Mouse (Mus musculus) bone marrow, adult 2 months (tissue): ENCODE data around the gene Pakap. TPM values are rescaled to one million over a fixed set of nuclear protein-coding genes. Genes with fewer than 3 reads are reported as not detected.

Experiments
- H3K27ac ChIP-seq: fragments of 200-500 bp; 2 replicates; pipeline ENCODE4 v1.5.1; 2012; ENCODE audit warnings: low read depth, mild to moderate bottlenecking, control low read depth, inconsistent platforms, low read length; ENCODE audit not compliant: control insufficient read depth, poor library complexity, insufficient read depth
- H3K4me1 ChIP-seq: fragments of 200-500 bp; 2 replicates; pipeline ENCODE4 v1.6.1; 2011; ENCODE audit warnings: low read length; ENCODE audit not compliant: control insufficient read depth, insufficient read depth
- H3K4me3 ChIP-seq: fragments of 200-500 bp; replicated peaks from 2 replicates; pipeline ENCODE3; 2011; ENCODE audit warnings: mild to moderate bottlenecking, low read depth, low read length, control low read depth; ENCODE audit not compliant: control insufficient read depth
- CTCF ChIP-seq: fragments of 200-500 bp; IDR thresholded peaks from 2 replicates; pipeline ENCODE4 v1.5.1; 2011; ENCODE audit warnings: low read length, control low read depth; ENCODE audit not compliant: control insufficient read depth, insufficient read depth
- POLR2A ChIP-seq: fragments of 200-500 bp; IDR thresholded peaks from 2 replicates; pipeline ENCODE4 v1.6.1; 2011; ENCODE audit warnings: low read depth, mild to moderate bottlenecking, control low read depth, low read length, borderline replicate concordance; ENCODE audit not compliant: control insufficient read depth
- WGBS: fragments of 180-500 bp; shearing (Covaris S2); methylation state at CpG from one replicate; pipeline ENCODE4 v1.1.7; 2018; 5-methylcytosine and 5-hydroxymethylcytosine counted together
- polyA plus RNA-seq: library from polyadenylated mRNA; stranded (reverse); fragments of >200 nt; gene quantifications from 2 replicates; pipeline ENCODE4 v1.2.4, GENCODE M21; 2011; ENCODE audit warnings: low replicate concordance; ENCODE audit not compliant: missing spikeins, insufficient read depth, insufficient read length

Pakap gene
- polyA plus RNA-seq, 1 experiment, result 1.9 TPM

DNA sequence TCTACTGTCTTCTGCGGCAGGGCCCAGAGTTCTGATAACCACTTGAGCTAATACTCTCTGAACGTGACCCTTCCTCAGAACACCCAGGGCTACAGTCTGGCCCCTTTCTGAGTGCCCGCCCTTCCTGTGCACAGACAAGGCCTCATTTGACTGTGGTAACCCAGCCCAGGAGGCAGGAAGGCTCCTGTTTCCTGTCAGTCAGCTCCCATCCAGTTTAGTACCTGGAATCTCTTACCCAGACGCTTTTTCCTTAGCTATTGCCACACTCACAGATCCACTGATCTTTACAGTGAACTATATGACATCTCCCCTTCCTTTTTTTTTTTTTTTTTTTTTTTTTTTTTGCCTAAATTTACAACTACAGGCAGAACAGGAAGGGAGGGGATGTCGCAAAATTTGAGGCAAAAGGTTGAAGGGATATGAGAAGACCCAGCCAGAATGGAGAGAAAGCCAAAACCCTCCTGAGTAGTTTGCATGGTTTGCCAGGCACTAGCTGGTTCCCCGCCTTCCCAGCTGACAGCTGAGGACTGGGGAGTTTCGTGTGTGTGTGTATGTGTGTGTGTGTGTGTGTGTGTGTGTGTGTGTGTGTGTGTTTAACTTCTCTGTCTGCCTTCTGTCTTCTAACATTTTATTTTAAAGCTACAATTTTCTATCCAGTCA lies 245.1 kb downstream of the Pakap start:
- WGBS, result 12% methylated on average over 7 of the region's 7 CpGs
- TF ChIP-seq CTCF (no peak), POLR2A (no peak)
- Histone ChIP-seq H3K4me1 (peaks cover 4% of the 10 kb centered on the region; the same call in 1 of the 2 replicates), H3K27ac (peak overlapping the region; percentile 5; the same call in 1 of the 2 replicates), H3K4me3 (no peak overlapping the region)

DNA sequence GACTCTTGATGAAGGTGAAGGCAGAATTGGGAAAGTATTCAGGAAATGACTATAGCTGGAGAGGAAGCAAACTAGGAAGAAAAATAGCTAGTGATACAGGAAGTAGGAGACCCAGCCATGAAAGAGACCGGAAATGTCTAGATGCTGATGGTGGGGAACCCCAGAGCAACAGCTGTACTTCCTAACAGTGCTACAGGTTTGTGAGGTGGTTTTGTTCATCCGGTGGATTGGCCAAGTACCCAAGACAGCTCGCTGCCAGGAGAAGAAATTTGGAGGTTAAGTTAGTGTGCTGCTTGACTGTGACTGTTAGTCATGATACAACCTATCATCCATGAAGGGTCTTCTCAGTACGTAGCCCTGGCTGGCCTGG lies 245.6 kb downstream of the Pakap start:
- peaks cover 4% of the 10 kb centered on the region; the same call in 1 of the 2 replicates for H3K4me1 ChIP-seq
- TF ChIP-seq POLR2A, result no peak
- no peak overlapping the region; the same call in 1 of the 2 replicates for H3K27ac ChIP-seq
- H3K4me3 ChIP-seq, result no peak overlapping the region
- WGBS, result 17% methylated on average over 4 of the region's 4 CpGs

DNA sequence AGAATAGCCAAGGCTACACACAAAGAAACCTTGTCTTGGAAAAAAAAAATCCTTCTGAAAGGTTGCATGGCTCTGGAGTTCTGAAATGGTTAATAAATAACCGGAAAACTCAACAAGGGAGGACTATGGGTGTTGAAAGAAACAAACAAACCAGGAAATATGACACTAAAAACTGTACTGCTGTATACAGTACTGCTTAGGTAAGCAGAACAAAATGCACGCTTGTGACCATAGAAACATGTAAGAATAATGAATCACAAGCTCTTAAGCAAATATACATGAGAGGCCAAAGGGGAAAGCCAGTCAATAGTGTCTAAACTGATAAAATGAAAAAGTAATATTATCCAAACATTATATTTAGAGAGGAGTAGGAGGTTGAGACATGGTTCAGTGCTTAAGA lies 247.4 kb downstream of the Pakap start:
- 86% methylated on average over 2 of the region's 2 CpGs for WGBS
- Histone ChIP-seq H3K4me3 (no peak overlapping the region), H3K4me1 (peaks cover 4% of the 10 kb centered on the region; the same call in 1 of the 2 replicates), H3K27ac (no peak overlapping the region)
- TF ChIP-seq CTCF, result no peak
- TF ChIP-seq POLR2A, result no peak

DNA sequence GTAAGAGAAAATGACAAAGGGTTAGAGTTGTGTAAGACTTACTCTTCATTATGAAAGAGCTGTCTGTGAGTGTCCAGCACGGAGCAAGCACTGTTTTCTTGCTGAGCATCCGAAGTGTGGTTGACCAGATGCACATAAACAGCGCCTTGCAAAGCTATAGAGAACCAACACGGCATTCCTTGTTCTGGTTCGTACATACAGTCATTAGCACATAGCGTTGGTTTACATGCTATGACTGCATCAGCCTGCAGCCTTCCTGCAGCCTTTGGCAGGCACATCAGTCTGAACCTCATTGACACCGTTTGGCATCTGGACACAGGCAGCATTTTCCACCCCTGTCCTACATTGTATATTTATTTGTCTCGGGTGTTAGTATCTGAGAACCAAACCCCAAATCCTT lies 248.2 kb downstream of the Pakap start:
- Histone ChIP-seq H3K27ac (no peak overlapping the region), H3K4me3 (no peak overlapping the region), H3K4me1 (peaks cover 4% of the 10 kb centered on the region; the same call in 1 of the 2 replicates)
- WGBS, result 70% methylated on average over 8 of the region's 8 CpGs
- TF ChIP-seq CTCF, result no peak
- TF ChIP-seq POLR2A, result no peak

DNA sequence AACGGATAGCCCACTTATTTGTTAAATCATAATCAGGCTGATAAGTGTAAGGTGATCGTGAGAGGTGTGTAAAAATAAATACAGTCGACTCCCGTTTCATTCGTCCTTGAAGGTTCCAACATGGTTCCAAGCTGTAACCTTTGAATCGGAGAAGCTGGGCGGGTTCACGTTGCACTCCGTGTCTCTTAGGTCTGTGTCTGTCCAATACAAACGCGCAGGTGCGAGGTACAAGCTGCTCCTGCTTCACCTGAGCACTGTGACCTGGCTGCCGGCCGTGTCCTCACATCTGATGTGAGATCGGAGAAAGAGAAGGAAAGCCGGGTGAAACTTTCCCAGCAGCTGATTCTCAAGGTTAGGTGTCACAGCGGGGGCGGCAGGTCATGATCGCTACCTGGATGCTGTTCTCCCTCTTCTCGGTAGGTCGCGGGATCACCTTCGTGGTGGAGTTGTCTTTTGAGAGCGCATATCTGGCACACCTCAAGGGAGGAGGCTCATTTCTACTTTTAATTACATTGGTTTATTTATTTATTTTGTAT lies 252.9 kb downstream of the Pakap start:
- Histone ChIP-seq H3K27ac (no peak overlapping the region), H3K4me1 (no peaks in the 10 kb centered on the region; the same call in 1 of the 2 replicates), H3K4me3 (no peak overlapping the region)
- no peak for TF ChIP-seq POLR2A
- WGBS, result 91% methylated on average over 24 of the region's 24 CpGs

DNA sequence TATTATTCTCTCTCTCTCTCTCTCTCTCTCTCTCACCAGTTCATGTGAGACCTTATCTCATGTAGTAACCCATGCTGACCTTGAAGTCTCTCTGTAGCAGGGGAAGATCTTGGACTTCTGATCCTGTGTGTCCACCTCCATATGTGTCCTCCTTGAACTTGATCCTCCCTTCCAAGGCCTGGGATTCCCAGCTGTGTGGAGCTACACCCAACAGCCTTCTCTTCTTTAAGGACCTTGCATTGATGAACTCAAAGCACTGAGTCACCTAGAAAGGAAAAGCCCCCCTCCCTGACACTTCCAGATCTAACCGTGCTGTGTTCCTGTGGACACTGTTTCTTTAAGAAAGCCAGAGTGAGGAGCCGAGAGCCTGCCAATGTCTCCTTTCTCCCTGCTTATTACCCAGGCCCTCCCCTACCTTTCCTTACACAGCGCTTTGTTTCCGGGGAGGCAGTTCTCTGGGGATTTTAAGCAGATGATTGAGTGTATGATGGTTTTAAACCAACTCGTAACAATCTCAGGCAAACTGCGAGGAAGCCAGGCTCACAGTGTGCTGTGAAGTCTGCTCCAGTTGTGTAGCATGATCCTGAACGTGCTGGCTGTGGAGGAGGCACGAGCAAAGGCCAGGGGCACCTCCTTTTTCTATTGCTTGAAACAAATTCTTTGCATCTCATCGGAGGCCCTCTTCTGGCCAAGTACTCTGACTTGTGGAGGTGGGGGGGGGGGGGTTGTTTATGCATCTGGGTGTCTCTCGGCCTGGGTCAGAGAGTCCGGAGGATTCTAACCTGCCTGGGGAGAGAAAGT lies 253.8 kb downstream of the Pakap start:
- Histone ChIP-seq H3K27ac (no peak overlapping the region), H3K4me3 (no peak overlapping the region), H3K4me1 (no peaks in the 10 kb centered on the region; the same call in 1 of the 2 replicates)
- WGBS, result 25% methylated on average over 11 of the region's 11 CpGs
- TF ChIP-seq POLR2A, result no peak
- TF ChIP-seq CTCF, result no peak

DNA sequence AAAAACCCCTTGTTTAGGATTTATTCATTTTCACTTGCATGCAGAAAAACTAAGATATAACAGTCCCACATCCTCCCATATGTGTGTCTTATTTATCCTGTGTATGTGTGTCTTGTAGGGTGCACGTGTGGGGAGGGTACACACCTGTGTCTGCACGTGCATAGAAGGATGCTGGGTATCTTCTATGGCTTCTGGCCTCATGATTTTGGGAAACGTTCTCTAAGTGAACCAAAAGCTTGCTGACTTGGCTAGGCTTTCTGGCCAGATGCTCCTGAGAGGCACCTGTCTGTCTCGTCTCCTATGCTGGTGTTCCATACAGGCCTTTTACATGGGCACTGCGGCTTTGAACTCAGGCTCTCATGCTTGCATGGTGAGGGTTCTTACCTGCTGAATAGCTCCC lies 254.7 kb downstream of the Pakap start:
- no peaks in the 10 kb centered on the region; the same call in 1 of the 2 replicates for H3K4me1 ChIP-seq
- 69% methylated on average over 5 of the region's 5 CpGs for WGBS
- H3K27ac ChIP-seq, result no peak overlapping the region
- TF ChIP-seq POLR2A (no peak), CTCF (no peak)
- H3K4me3 ChIP-seq, result no peak overlapping the region

DNA sequence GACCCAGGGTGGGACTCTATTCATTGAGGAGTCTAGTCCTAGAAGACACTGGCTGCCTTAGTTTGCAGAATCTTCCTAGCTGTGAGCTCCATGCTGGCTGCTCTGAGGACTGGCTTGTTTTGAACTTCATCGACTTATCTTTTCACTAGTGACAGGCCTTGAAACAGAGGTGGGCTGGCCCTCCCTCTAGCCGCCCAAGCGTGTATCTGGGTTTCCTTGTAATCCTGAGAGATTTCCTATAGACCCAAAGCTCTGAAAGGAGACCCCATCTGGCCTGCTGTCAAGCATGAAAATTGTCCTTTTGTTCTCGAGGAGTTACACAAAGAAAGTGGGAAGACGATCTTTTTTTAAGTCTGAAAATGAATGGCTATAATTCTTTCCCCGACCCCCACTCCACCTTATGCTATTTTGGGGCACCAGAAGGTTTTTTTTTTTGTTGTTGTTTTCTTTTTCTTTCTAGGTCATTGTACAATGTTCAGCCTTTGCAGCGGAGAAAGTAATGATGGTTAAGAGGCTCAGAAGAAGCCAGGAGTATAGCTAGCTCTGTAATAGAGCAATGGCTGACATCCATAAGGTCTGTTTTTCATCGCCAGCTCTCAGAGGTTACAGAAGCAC lies 256.8 kb downstream of the Pakap start:
- Histone ChIP-seq H3K4me1 (no peaks in the 10 kb centered on the region; the same call in 1 of the 2 replicates), H3K27ac (no peak overlapping the region), H3K4me3 (no peak overlapping the region)
- WGBS, result 70% methylated on average over 8 of the region's 8 CpGs
- TF ChIP-seq POLR2A, result no peak
- no peak for TF ChIP-seq CTCF
